Mouse (Mus musculus): ENCODE results near the gene Slitrk2. TPM values are rescaled to one million over a fixed set of nuclear protein-coding genes. Genes with fewer than 3 reads are reported as not detected.

The Slitrk2 gene
- 0.06 and 0.07 TPM in 2 replicates for polyA plus RNA-seq (2015; fragmentation: Nextera tagmentation; extraction: Ambion mirVana)

- DNase-seq (ENCODE audit: low spot score), result no peak
These were observed at the start of gene Slitrk2 for GRCm38 (mm10) chrX:66648911-66649620. Gene Slitrk2 (plus strand): TSS chrX:66649318.

DNA sequence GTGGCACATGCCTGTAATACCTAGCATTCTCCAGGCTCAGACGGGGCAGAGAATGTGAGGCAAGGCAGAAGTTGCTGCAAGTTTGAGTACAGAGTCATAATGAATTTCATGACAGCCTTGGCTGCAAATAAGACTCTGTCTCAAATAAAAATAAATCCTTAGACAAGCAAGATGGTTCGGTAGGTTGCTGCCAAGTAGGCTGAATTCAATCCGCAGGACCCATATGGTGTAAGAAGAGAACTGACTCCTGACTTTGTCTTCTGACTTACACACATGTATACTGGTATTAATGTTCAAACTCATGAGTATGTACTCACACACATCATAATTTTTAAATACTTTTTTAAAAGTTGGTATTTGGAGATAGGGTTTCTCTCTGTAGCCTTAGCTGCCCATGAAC, 43.6 kb upstream of the Slitrk2 start:
- no peak for DNase-seq (ENCODE audit: low spot score)

DNA sequence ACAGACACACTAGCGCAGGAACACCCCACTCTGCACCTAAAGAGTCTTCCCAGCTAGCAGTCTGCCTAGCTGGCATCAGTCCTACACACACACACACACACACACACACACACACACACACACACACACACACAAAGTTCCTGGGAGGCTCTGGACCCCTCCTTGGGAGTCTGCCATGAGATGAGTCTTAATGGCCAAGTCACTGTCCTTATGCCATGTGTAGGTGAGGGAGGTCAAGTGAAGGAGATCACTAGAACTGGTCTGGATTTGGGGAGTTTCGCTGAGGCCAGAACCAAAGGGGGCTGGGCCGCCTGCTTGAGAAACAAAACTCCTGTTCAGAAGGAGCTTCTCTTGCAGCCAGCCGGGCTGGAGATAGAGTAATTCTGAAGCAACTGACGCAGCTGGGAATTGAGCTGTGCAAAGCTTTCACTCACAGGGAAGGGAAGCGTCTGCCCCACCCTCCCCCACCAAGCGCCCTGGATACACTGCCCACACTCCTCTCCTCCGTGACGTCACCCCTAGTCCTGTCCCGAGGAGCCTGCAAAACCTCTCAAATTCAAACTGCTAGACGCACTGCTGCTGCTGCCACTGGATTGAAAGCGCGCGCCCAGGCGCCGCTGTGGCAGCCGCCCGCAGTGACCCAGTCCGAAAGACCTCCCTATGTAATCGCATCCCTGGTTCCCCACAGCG, 3.5 kb downstream of the Slitrk2 start:
- DNase-seq (ENCODE audit: low spot score), result no peak

DNA sequence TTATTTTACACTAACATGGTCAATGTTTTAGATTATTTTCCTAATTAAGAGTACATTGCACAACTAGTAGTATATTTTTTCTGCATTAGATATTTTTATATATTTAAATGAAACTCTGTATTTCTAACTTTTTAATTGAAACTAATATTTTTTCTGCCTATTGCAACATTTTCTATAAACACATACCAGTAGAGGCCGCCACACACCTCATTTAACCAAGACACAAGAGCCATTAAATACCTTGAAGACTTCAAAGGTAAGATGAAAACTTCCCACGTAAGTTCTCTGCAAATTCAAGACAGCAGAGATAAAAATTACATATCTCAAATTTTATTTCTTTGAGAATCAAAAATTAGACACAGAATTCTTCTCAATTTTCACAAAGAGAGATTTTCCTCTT, 8.2 kb downstream of the Slitrk2 start:
- DNase-seq (ENCODE audit: low spot score), result no peak

- no peak for DNase-seq (ENCODE audit: low spot score)
These were observed 27.8 kb downstream of the Slitrk2 start for GRCm38 (mm10) chrX:66676959-66677358.

- DNase-seq (ENCODE audit: low spot score), result no peak
These were observed 29.5 kb downstream of the Slitrk2 start for GRCm38 (mm10) chrX:66678646-66679045.
